Mouse (Mus musculus) MEL (cell line): ENCODE data around the gene Rela. TPM values are rescaled to one million over a fixed set of nuclear protein-coding genes. Genes with fewer than 3 reads are reported as not detected.

ENCODE experiments used
- DNase-seq: peaks from one replicate; pipeline ENCODE4 v3.0.0; 2011; ENCODE audit warnings: low read depth, low spot score
- H3K27ac ChIP-seq: 2 replicates; pipeline ENCODE4 v1.5.1; 2012; ENCODE audit warnings: low read depth, mild to moderate bottlenecking, control low read depth, low read length, moderate library complexity; ENCODE audit not compliant: control insufficient read depth
- H3K27me3 ChIP-seq, 2 experiments: fragments of 150-350 bp in 1 of 2; sonication (generic) in 1 of 2; 2 replicates each; pipeline ENCODE4 v1.6.1; 2012; ENCODE audit warnings: low read length in 2 of 2, mild to moderate bottlenecking in 2 of 2, improper control_type of control experiment in 1 of 2, moderate library complexity in 1 of 2; ENCODE audit not compliant: insufficient read depth in 2 of 2, control insufficient read depth in 1 of 2
- H3K36me3 ChIP-seq, 2 experiments: 2 replicates each; pipeline ENCODE4 v1.6.1; 2012 to 2014; ENCODE audit warnings: low read length in 2 of 2, improper control_type of control experiment in 1 of 2, inconsistent platforms in 1 of 2, mild to moderate bottlenecking in 1 of 2; ENCODE audit not compliant: insufficient read depth in 2 of 2, control insufficient read depth in 1 of 2
- H3K4me1 ChIP-seq, 2 experiments: fragments of 150-350 bp in 1 of 2; sonication (generic) in 1 of 2; 2 replicates each; pipeline ENCODE4 v1.6.1; 2012; ENCODE audit warnings: low read length in 2 of 2, improper control_type of control experiment in 1 of 2, mild to moderate bottlenecking in 1 of 2; ENCODE audit not compliant: insufficient read depth in 2 of 2, control insufficient read depth in 1 of 2
- H3K4me3 ChIP-seq, 2 experiments: fragments of 150-350 bp in 1 of 2; sonication (generic) in 1 of 2; 2 replicates each; pipeline ENCODE4 v1.5.1; 2012; ENCODE audit warnings: low read depth in 2 of 2, low read length in 2 of 2, mild to moderate bottlenecking in 2 of 2, moderate library complexity in 2 of 2, control low read depth in 1 of 2, improper control_type of control experiment in 1 of 2; ENCODE audit not compliant: control insufficient read depth in 1 of 2, insufficient read depth in 1 of 2
- H3K79me2 ChIP-seq: 2 replicates; pipeline ENCODE4 v1.6.1; 2012; ENCODE audit warnings: mild to moderate bottlenecking, low read length, moderate library complexity; ENCODE audit not compliant: control insufficient read depth, poor library complexity, insufficient read depth
- H3K9ac ChIP-seq: 2 replicates; pipeline ENCODE4 v1.6.1; 2012; ENCODE audit warnings: low read depth, mild to moderate bottlenecking, control low read depth, low read length, moderate library complexity; ENCODE audit not compliant: control insufficient read depth, poor library complexity, severe bottlenecking
- H3K9me3 ChIP-seq: fragments of 150-350 bp; sonication (generic); replicated peaks from 2 replicates; pipeline ENCODE4 v1.6.1; 2012; ENCODE audit warnings: mild to moderate bottlenecking, low read length, improper control_type of control experiment, moderate library complexity; ENCODE audit not compliant: insufficient read depth
- CTCF ChIP-seq, 3 experiments: IDR thresholded peaks in 2 of 3; conservative IDR thresholded peaks in 1 of 3; 2 replicates each; pipeline ENCODE4 v1.5.1; 2011 to 2012; ENCODE audit warnings: low read length in 3 of 3, low read depth in 2 of 3, mild to moderate bottlenecking in 2 of 3, improper control_type of control experiment in 1 of 3, inconsistent platforms in 1 of 3, mixed read lengths in 1 of 3, moderate library complexity in 1 of 3; ENCODE audit not compliant: control insufficient read depth in 1 of 3, insufficient read depth in 1 of 3, poor library complexity in 1 of 3, severe bottlenecking in 1 of 3
- E2F4 ChIP-seq: IDR thresholded peaks from 2 replicates; pipeline ENCODE4 v1.6.1; 2011; ENCODE audit warnings: low read depth, low read length, improper control_type of control experiment, borderline replicate concordance
- ELF1 ChIP-seq: IDR thresholded peaks from 2 replicates; pipeline ENCODE4 v1.6.1; 2014; ENCODE audit warnings: low read depth, mild to moderate bottlenecking, inconsistent platforms, low read length, improper control_type of control experiment, moderate library complexity
- EP300 ChIP-seq, 2 experiments: IDR thresholded peaks; 2 replicates each; pipeline ENCODE4 v1.6.1; 2011; ENCODE audit warnings: improper control_type of control experiment in 2 of 2, low read length in 2 of 2, low read depth in 1 of 2, mild to moderate bottlenecking in 1 of 2
- ETS1 ChIP-seq: IDR thresholded peaks from 2 replicates; pipeline ENCODE4 v1.6.1; 2012; ENCODE audit warnings: low read depth, mild to moderate bottlenecking, inconsistent platforms, low read length, improper control_type of control experiment, moderate library complexity
- GABPA ChIP-seq: IDR thresholded peaks from 2 replicates; pipeline ENCODE4 v1.6.1; 2012; ENCODE audit warnings: low read depth, mild to moderate bottlenecking, inconsistent platforms, low read length, improper control_type of control experiment, moderate library complexity
- MAFK ChIP-seq: IDR thresholded peaks from 2 replicates; pipeline ENCODE4 v1.6.1; 2011; ENCODE audit warnings: low read depth, mild to moderate bottlenecking, low read length, improper control_type of control experiment, borderline replicate concordance
- MAX ChIP-seq: IDR thresholded peaks from 2 replicates; pipeline ENCODE4 v1.6.1; 2011; ENCODE audit warnings: low read length, improper control_type of control experiment
- MAZ ChIP-seq: IDR thresholded peaks from 2 replicates; pipeline ENCODE4 v1.6.1; 2012; ENCODE audit warnings: low read depth, mild to moderate bottlenecking, inconsistent platforms, low read length, improper control_type of control experiment
- MEF2A ChIP-seq: IDR thresholded peaks from 2 replicates; pipeline ENCODE4 v1.6.1; 2014; ENCODE audit warnings: low read depth, mild to moderate bottlenecking, inconsistent platforms, low read length, improper control_type of control experiment; ENCODE audit not compliant: poor library complexity, insufficient replicate concordance, severe bottlenecking; ENCODE audit errors: extremely low read depth
- MXI1 ChIP-seq: IDR thresholded peaks from 2 replicates; pipeline ENCODE4 v1.6.1; 2011; ENCODE audit warnings: mild to moderate bottlenecking, low read depth, low read length, improper control_type of control experiment
- MYB ChIP-seq: IDR thresholded peaks from 2 replicates; pipeline ENCODE4 v1.6.1; 2011; ENCODE audit warnings: mild to moderate bottlenecking, low read depth, low read length, improper control_type of control experiment
- MYC ChIP-seq: IDR thresholded peaks from 2 replicates; pipeline ENCODE4 v1.6.1; 2011; ENCODE audit warnings: low read depth, mild to moderate bottlenecking, low read length, improper control_type of control experiment, moderate library complexity
- NELFE ChIP-seq: IDR thresholded peaks from 2 replicates; pipeline ENCODE4 v1.6.1; 2011; ENCODE audit warnings: low read depth, low read length, improper control_type of control experiment
- NRF1 ChIP-seq: IDR thresholded peaks from 2 replicates; pipeline ENCODE4 v1.6.1; 2014; ENCODE audit warnings: low read depth, mild to moderate bottlenecking, inconsistent platforms, low read length, improper control_type of control experiment, moderate library complexity; ENCODE audit not compliant: poor library complexity, insufficient read depth, severe bottlenecking
- POLR2AphosphoS2 ChIP-seq: IDR thresholded peaks from 2 replicates; pipeline ENCODE4 v1.6.1; 2011; ENCODE audit warnings: low read length, improper control_type of control experiment
- RAD21 ChIP-seq: IDR thresholded peaks from 2 replicates; pipeline ENCODE4 v1.6.1; 2011; ENCODE audit warnings: mild to moderate bottlenecking, low read depth, low read length, improper control_type of control experiment
- SIN3A ChIP-seq: IDR thresholded peaks from 2 replicates; pipeline ENCODE4 v1.6.1; 2012; ENCODE audit warnings: low read length, improper control_type of control experiment, inconsistent platforms
- TBP ChIP-seq: IDR thresholded peaks from 2 replicates; pipeline ENCODE4 v1.8.0; 2011; ENCODE audit warnings: low read depth, low read length, improper control_type of control experiment
- TCF12 ChIP-seq: IDR thresholded peaks from 2 replicates; pipeline ENCODE4 v1.6.1; 2014; ENCODE audit warnings: low read depth, mild to moderate bottlenecking, inconsistent platforms, low read length, improper control_type of control experiment, moderate library complexity
- ZKSCAN1 ChIP-seq: IDR thresholded peaks from 2 replicates; pipeline ENCODE4 v1.6.1; 2012; ENCODE audit warnings: low read depth, mild to moderate bottlenecking, inconsistent platforms, low read length, improper control_type of control experiment, moderate library complexity
- ZMIZ1 ChIP-seq: IDR thresholded peaks from 2 replicates; pipeline ENCODE4 v1.6.1; 2012; ENCODE audit warnings: low read depth, mild to moderate bottlenecking, inconsistent platforms, low read length, improper control_type of control experiment, moderate library complexity
- polyA plus RNA-seq, 2 experiments: library from polyadenylated mRNA; stranded (reverse) in 1 of 2; unstranded in 1 of 2; fragments of >175 nt in 1 of 2; fragments of >200 nt in 1 of 2; gene quantifications; 2 replicates each; pipeline versions ENCODE4 v1.2.1 to v1.2.4; 2012; ENCODE audit warnings: low replicate concordance in 2 of 2, low read depth in 1 of 2; ENCODE audit not compliant: insufficient read length in 2 of 2, insufficient read depth in 1 of 2, missing spikeins in 1 of 2
- total RNA-seq: library from RNA; depleted of rRNA; stranded (reverse); fragments of 300-350 nt; gene quantifications from 2 replicates; pipeline ENCODE4 v1.2.3, GENCODE M21; 2012

Rela gene
- total and polyA plus RNA-seq, 3 experiments = 16.4 to 61.7 TPM; not detected in 1

DNA sequence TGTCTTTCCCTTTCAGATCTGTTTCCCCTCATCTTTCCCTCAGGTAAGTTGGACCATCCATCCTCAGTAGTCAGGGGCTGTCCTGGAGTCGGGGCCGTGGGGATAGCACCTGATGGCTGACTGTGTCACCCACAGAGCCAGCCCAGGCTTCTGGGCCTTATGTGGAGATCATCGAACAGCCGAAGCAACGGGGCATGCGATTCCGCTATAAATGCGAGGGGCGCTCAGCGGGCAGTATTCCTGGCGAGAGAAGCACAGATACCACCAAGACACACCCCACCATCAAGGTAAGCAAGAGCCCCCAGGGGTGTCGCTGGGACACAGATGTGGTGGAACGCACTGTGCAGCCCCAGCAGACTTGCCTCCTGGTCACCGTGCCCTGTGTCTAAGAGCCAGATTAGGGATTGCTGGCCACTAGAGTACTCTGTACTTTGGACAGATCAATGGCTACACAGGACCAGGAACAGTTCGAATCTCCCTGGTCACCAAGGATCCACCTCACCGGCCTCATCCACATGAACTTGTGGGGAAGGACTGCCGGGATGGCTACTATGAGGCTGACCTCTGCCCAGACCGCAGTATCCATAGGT, 1.2 kb downstream of the Rela start:
- Histone ChIP-seq H3K4me3 (peak overlapping the region; percentile 94 to 97), H3K27ac (peak overlapping the region; percentile 21; the same call in 1 of the 2 replicates), H3K9ac (peak overlapping the region; percentile 97), H3K27me3 (no peaks in the 10 kb centered on the region), H3K79me2 (peaks cover 16% of the 10 kb centered on the region), H3K36me3 (peaks cover 7 to 12% of the 10 kb centered on the region in 2 experiments), H3K9me3 (no peaks in the 10 kb centered on the region), H3K4me1 (peaks cover 0 to 18% of the 10 kb centered on the region in 2 experiments; a peak in 3 of 4 replicates)
- TF ChIP-seq TBP (no peak), ZMIZ1 (no peak), CTCF (IDR thresholded peaks at IDR 0.05 in 2 of 3, conservative IDR thresholded peaks at IDR 0.05 in 1 of 3; ENCODE audit: control insufficient read depth in 1 of 3, insufficient read depth in 1 of 3, low read depth in 2 of 3, low read length in 3 of 3, poor library complexity in 1 of 3, severe bottlenecking in 1 of 3) (no peak), MAX (no peak), MYC (no peak), ETS1 (no peak), MAZ (no peak), EP300 (IDR thresholded peaks at IDR 0.05; ENCODE audit: low read depth in 1 of 2, low read length in 2 of 2) (no peak), MEF2A (no peak), MAFK (no peak), GABPA (no peak), E2F4 (no peak), ELF1 (no peak), MXI1 (no peak), NRF1 (no peak), NELFE (no peak), ZKSCAN1 (no peak)
- no peak for DNase-seq

DNA sequence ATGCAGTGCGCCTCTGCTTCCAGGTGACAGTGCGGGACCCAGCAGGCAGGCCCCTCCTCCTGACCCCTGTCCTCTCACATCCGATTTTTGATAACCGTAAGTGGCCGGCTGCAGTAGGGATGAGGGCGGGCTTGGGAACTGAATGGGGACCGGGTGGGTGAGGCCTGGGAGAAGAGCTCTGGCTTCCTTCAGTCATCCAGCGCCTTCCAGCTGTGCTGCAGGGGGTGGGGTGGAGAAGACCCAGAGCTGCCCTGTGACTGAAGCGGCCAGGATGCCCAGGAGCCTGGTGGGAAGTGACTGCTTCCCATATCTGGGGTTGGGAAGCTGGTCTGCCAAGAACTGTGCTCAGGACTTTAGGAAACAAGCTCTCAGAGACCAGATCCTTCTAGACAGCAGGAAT, 3.1 kb downstream of the Rela start:
- Histone ChIP-seq H3K9me3 (no peaks in the 10 kb centered on the region), H3K4me1 (peaks cover 0 to 18% of the 10 kb centered on the region in 2 experiments; a peak in 3 of 4 replicates), H3K4me3 (no peak overlapping the region), H3K27ac (no peak overlapping the region), H3K27me3 (no peaks in the 10 kb centered on the region), H3K36me3 (peaks cover 7 to 12% of the 10 kb centered on the region in 2 experiments), H3K9ac (no peak overlapping the region), H3K79me2 (peaks cover 16% of the 10 kb centered on the region)
- TF ChIP-seq NRF1 = no peak
- no peak for TF ChIP-seq TCF12
- TF ChIP-seq MYB = no peak
- TF ChIP-seq GABPA = no peak
- no peak for TF ChIP-seq ZMIZ1
- TF ChIP-seq POLR2AphosphoS2 = no peak
- no peak for TF ChIP-seq ZKSCAN1
- TF ChIP-seq SIN3A = no peak
- TF ChIP-seq RAD21 = no peak
- no peak for TF ChIP-seq TBP
- no peak for DNase-seq
